Mouse (Mus musculus): ENCODE measurements at regions not wholly inside any gene's neighbourhood (a gene's known extent, or its start where the extent isn't known, plus 50 kb on each side); places are given as distances from the start of the nearest gene placed in this dataset.

DNA sequence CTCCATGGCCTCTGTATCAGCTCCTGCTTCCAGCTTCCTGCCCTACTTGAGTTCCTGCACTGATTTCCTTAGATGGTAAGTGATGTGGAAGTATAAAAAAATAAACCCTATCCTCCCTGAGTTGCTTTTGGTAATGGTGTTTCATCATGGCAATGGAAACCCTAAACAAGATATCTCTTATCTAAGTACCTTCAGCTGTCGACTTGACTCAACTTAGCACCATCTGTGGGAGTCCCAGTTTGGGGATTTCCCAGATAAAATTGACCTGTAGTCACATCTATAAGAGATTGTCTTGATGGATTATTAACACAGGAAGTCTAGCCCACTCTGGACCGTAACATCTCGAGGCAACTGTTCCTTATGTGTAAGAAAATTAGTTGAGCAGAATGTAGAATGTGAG, 570.2 kb upstream of the Gm10306 start:
- DNase-seq: no peak

DNA sequence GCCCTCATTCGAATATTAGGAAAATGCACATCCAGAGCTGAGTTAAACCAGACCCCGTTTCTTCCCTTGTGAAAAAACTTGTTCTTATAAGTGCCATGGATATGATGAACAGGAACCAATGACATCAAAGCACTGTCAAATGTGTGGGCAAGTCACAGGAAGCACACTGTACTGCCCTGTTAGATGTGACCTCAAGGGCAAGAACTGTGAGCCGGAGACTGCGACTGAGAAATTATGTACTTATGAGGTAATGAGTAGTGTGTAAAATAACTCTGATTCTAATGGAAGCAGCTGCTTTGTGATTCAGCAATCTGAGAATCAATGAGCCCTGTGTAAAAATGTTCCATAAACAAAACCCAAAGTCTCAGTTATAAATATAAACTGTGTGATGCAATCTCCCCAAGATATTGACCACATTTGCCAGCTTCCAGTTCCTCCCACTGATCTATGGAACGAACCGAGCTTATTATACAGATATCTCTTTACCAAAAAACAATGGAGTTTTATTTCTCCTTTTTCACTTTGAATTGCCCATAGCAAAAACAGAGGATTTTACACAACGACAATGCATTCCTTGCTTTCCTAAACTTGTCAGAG, 566.0 kb upstream of the Gm10306 start:
- no peak for DNase-seq

- no peak for DNase-seq
Measured at GRCm38 (mm10) chr4:94005818-94006217, 550.5 kb upstream of the Gm10306 start.

DNA sequence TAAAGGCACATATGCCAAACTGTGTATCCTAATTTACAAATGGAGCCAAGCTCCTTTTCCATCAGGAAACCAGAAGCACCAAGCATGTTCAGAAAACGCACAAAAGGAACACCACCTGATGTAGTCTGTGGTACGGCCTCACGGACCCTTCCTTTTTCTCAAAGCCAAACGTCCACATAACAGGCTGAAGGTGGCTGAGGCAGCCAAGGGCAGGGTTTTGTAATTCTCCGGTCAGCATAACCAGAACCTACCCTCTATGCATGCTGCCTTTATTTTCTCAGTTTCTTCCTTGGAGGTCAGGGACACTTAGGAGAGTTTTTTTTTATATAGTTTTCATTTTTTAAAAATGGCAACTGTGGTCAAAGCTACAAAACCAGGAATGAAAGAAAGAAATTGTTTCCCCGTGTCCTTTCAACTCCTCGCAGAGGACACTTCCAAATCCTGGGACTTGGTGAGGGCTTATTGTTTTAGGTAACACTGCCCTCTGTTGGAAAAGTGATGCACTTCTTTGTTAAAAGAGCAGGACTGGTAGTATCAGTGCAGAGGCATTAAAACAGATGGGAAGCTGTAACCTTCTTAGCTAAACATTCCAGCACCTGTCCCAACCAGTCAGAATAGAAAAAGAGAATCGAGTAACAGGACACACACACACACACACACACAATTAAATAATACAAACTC, 549.1 kb upstream of the Gm10306 start:
- DNase-seq: peak; percentile 79

DNA sequence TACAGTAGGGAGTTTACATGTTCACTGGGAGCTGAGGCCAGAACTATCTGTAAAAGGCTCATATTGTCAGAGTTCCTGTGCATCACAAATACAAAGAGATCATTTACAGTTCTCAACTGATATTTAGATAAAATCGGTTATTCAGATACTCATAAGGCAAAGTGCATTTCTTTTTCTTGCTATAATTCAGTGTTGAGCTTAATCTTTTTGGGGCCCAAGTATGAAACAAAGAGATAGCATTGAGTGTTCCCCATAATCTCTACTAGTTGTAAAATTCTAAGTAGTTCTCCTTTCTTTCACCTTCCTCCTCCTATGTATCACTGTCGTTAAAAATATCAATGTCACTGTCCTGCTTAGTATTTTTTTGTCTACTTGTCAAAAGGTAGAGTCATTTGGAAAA, 540.6 kb upstream of the Gm10306 start:
- no peak for DNase-seq

- DNase-seq: no peak
Measured at GRCm38 (mm10) chr4:94017702-94018101, 538.6 kb upstream of the Gm10306 start.

DNA sequence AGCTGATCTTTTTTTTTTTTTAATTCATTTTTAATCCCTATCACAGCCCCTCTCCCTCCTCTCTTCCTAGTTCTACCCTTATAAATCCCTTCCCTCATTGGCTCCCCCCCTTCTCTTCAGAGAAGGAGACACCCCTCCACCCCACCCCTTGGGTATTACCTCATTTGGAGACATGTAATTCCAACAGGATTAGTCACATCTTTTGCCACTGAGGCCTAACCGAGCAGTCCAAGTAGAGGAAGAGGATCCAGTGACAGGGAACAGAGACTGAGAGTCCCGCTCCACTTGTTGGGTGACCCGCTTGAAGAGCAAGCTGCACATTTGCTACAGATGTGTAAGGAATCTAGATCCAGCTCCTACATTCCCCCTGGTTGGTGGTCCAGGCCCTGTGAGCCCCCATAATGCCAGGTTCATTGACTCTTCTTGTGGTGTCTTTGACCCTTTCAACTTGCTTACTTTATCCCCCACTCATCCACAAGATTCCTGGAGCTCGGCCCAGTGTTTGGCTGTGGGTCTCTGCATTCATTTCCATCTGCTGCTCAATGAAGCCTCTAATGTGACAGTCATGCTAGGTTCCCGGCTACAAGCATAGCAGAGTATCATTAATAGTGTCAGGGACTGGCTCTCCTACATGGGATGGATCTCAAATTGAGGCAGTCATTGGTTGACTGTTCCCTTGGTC, 506.6 kb upstream of the Gm10306 start:
- DNase-seq: no peak

GRCm38 (mm10) chr4:94052249-94053162, 503.8 kb upstream of the Gm10306 start:
- no peak for DNase-seq

GRCm38 (mm10) chr4:94073178-94073870, 483.0 kb upstream of the Gm10306 start:
- no peak for DNase-seq

DNA sequence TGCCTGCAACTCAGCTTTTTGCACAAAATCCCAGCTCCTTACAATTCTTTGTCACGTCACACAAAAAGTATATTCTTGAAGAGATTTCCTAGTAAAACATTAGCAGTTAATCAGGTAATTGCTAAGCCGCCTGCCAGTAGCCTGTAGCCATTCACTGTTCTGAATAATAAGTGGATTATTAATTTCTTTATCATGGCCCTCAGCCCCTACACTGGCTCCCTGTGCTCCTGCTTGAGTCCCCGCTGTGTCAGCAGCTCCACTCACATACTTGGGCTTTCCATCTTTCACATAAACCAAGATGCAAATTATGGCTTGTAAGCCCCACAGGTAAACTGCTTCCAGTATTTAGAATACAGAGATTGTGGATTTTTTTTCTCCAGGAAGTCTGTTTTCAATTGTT, 473.5 kb upstream of the Gm10306 start:
- DNase-seq: no peak

GRCm38 (mm10) chr4:94094379-94094778, 462.0 kb upstream of the Gm10306 start:
- DNase-seq: no peak

DNA sequence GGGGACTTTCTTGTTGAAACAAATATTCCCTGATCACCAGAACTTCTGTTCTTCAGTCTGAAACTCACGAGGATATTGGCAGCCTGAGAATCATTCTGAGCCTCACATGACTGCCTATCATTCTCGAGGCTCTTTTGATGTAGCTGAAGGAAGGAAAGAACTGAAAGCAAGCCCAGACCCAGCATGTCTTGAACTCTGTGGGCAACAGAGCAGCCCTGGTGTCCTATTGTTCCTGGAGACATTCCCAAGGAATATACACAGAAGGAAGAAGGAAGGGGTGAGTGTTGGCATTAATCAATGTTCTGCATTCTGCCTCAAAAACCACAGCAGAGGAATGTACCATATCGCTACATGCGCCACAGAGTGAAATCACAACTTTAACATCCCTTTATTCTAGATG, 449.4 kb upstream of the Gm10306 start:
- no peak for DNase-seq

GRCm38 (mm10) chr4:94116881-94117280, 439.5 kb upstream of the Gm10306 start:
- DNase-seq: no peak

GRCm38 (mm10) chr4:94124177-94124576, 432.2 kb upstream of the Gm10306 start:
- peak; percentile 37 for DNase-seq

GRCm38 (mm10) chr4:94137921-94138320, 418.4 kb upstream of the Gm10306 start:
- DNase-seq: no peak

DNA sequence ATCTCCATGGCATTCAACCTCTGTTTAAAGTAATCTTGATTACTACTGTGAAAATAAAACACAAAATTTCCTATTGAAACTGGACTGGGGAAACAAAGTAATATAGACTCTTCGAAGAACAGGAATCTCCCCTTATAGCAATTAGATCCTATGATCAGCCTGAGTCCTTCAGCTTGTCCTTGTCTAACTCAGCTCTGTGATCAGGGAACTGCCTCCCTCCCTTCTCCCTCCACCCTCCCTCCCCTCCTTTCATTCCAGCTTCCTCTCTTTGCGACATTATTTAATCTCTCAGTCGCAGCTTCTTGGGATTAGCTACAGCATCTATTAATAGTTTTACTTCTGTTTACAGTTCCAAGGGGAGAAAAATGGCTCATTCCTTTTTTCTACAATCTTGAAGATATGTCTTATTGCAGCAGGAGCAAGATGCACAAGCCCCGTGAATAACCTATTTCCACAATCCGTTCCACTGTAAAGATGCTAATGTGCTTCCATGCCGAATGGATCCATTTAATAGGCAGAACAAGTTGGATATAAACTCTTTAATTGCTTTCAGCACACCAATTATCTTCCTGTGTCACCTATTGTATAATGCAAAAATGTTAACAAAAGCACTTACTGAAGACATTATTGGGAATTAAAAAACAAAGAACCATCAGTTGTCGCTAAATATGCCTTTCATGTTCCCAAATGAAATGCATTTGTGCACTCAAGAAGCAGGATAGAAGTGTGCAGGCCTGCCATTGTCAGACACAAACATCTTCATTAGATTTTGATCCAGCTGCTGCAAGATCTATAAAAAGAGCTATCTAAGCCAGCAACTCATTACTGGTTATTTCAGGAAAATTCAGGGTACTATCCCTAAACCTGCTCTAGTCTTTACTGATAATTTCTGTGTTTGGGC, 411.2 kb upstream of the Gm10306 start:
- DNase-seq: no peak

DNA sequence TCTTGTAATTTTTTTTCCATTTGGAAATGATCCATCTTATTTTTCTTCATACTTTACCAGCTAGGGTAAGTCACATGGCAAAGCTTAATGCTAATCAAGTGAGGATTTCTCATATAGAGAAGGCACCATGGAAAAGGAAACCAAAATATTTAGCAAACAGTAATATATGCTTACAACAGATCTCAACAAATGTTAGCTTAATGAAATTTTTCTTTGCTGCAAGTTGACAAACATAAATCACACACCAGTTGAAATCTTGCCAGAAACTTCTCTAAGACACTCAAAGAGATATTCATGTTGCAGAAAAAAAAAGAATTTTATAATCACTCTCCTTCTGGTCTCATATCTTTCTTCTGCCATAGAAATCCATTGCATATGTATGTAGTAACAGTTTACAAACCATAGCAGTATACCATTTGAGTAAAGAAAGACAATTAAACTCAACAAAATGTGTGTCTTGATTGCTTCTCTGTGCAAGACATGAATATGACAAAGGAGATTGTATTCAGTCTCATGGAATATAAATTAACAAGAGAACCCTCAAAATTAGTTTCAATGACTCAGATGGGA, 408.3 kb upstream of the Gm10306 start:
- DNase-seq: no peak

GRCm38 (mm10) chr4:94149056-94149455, 407.3 kb upstream of the Gm10306 start:
- no peak for DNase-seq

DNA sequence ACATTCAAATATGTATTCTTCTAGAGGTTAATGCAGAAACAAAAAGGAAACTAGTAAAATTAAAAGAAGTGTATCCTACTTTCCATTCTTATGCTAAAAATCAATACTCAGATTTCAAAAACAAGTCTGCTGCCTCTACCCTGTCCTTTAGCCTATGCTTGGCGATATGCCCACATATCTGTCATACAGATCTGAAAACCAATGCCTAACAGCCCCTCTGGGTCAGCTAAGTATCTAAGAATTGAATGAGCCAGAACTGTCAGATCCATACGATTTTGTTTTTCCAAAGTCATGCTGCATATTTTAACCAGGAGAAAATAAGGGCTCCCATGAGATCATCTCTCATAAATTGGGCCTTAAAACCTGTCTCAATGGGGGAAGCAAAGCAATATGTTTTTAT, 395.7 kb upstream of the Gm10306 start:
- no peak for DNase-seq

DNA sequence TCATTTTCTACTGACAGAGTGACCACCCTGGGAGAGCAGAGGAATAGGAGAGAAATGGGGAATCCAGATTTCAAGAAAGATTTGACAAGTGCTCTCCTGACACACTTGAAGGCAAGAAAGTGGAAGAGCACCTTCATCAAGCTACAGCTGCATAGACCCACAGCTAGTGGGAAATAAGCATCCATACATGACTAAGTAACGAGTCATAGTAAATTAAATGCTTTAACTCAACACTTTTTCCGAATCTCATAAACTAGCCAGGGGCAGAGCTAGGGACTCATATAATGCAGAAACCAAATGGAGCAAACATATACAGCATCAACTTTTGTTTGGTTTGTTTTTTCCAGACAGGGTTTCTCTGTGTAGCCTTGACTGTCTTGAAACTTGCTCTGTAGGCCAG, 383.2 kb upstream of the Gm10306 start:
- DNase-seq: no peak

GRCm38 (mm10) chr4:94186997-94187396, 369.3 kb upstream of the Gm10306 start:
- DNase-seq: no peak

All from embryo, embryonic 11 days (tissue).